Mouse (Mus musculus): Measurements from ENCODE around the gene Smoc2.

GRCm38 (mm10) chr17:14230698-14231430 lies 48.4 kb upstream of the Smoc2 start:
- TF ChIP-seq POLR2A (IDR thresholded peaks at IDR 0.05; ENCODE audit: low read depth, low read length) (no peak), CTCF (IDR thresholded peaks at IDR 0.05; ENCODE audit: borderline replicate concordance, insufficient read depth, low read length) (no peak)
